17 mouse cellular contexts compared by ENCODE assay signal in genomic region chr17:77099040-77099589, GRCm38 (mm10).
"Had no signal": no experiment of that assay in that cellular context is flagged by ENCODE, and none has a peak within 500 bp of the region (broad histone marks: within the 10 kb centered on the region; RNA-seq: fewer than 3 reads in every experiment).

No protein-coding gene starts in this region.

- ATAC-seq: intestine, postnatal 0 days; liver, postnatal 0 days had no signal

- H3K4me1 ChIP-seq: limb, embryonic 12.5 days; liver, embryonic 13.5 days; lung, embryonic 15.5 days; megakaryocyte, embryonic 14.5 days; neural tube, embryonic 15.5 days had no signal

- H3K36me3 ChIP-seq: limb, embryonic 12.5 days; liver, embryonic 13.5 days; lung, embryonic 15.5 days; neural tube, embryonic 15.5 days had no signal

- H3K9me3 ChIP-seq: limb, embryonic 12.5 days; liver, embryonic 13.5 days; lung, embryonic 15.5 days; megakaryocyte, embryonic 14.5 days; neural tube, embryonic 15.5 days had no signal

- DNase-seq: kidney, adult 8-10 months; kidney, postnatal 25 days; layer of hippocampus, adult 9-11 months; layer of hippocampus, postnatal 36 days; liver; liver, embryonic 13.5 days; liver, postnatal 0 days; lung, postnatal 14 days; right cerebral cortex, adult 18-20 months had no signal

- H3K4me2 ChIP-seq: limb, embryonic 12.5 days; liver, embryonic 13.5 days; lung, embryonic 15.5 days; neural tube, embryonic 15.5 days had no signal

- H3K27me3 ChIP-seq: limb, embryonic 12.5 days; liver, embryonic 13.5 days; lung, embryonic 15.5 days; megakaryocyte, embryonic 14.5 days; neural tube, embryonic 15.5 days had no signal

- H3K27ac ChIP-seq: limb, embryonic 12.5 days; liver, embryonic 13.5 days; lung, embryonic 15.5 days; macrophage; neural tube, embryonic 15.5 days; stomach, postnatal 0 days had no signal

- H3K4me3 ChIP-seq: limb, embryonic 12.5 days; liver, embryonic 13.5 days; lung, embryonic 15.5 days; megakaryocyte, embryonic 14.5 days; myocyte; neural tube, embryonic 15.5 days had no signal

- H3K9ac ChIP-seq: limb, embryonic 12.5 days; liver, embryonic 13.5 days; liver, postnatal 0 days; lung, embryonic 15.5 days; neural tube, embryonic 15.5 days had no signal
